Comparison of ENCODE assay signal across 13 mouse cellular contexts in genomic region chr6:86989576-86989975, GRCm38 (mm10). TPM values are rescaled to one million over a fixed set of nuclear protein-coding genes. Genes with fewer than 3 reads are reported as not detected.
DNase-seq lines count a peak whose midpoint lies in the region; ATAC-seq and TF ChIP-seq lines count a peak whose summit lies in the region.
"Had no signal": no experiment of that assay in that cellular context is flagged by ENCODE, and none has a peak within 500 bp of the region (broad histone marks: within the 10 kb centered on the region; RNA-seq: fewer than 3 reads in every experiment).

No protein-coding gene starts in this region.

- H3K9ac ChIP-seq in midbrain, postnatal 0 days (replicated peaks; ENCODE audit: low read length, poor library complexity, severe bottlenecking), result no peak overlapping the region
- H3K9ac ChIP-seq in heart, embryonic 15.5 days, result no peak overlapping the region
- H3K9ac ChIP-seq in forebrain, embryonic 13.5 days, result no peak overlapping the region
- H3K9ac ChIP-seq: liver, embryonic 13.5 days had no signal

- H3K36me3 ChIP-seq in midbrain, postnatal 0 days (ENCODE audit: insufficient read depth, low read length), result peaks cover 15% of the 10 kb centered on the region
- peaks cover 16% of the 10 kb centered on the region for H3K36me3 ChIP-seq in midbrain, embryonic 10.5 days
- no peaks in the 10 kb centered on the region; the same call in 1 of the 2 replicates for H3K36me3 ChIP-seq in heart, embryonic 15.5 days
- H3K36me3 ChIP-seq in forebrain, embryonic 13.5 days (ENCODE audit: poor library complexity, severe bottlenecking), result peaks cover 20% of the 10 kb centered on the region
- H3K36me3 ChIP-seq: liver, embryonic 13.5 days had no signal

- H3K27me3 ChIP-seq in midbrain, postnatal 0 days (ENCODE audit: insufficient read depth, low read length), result no peaks in the 10 kb centered on the region
- H3K27me3 ChIP-seq in midbrain, embryonic 10.5 days (ENCODE audit: low read depth, poor library complexity, severe bottlenecking), result no peaks in the 10 kb centered on the region
- H3K27me3 ChIP-seq in heart, embryonic 15.5 days, result no peaks in the 10 kb centered on the region
- no peaks in the 10 kb centered on the region for H3K27me3 ChIP-seq in forebrain, embryonic 13.5 days
- H3K27me3 ChIP-seq: liver, embryonic 13.5 days had no signal

- no peak overlapping the region for H3K4me3 ChIP-seq in midbrain, postnatal 0 days (ENCODE audit: low read depth, low read length)
- no peak overlapping the region for H3K4me3 ChIP-seq in midbrain, embryonic 10.5 days
- no peak overlapping the region for H3K4me3 ChIP-seq in heart, embryonic 15.5 days
- no peak overlapping the region for H3K4me3 ChIP-seq in forebrain, embryonic 13.5 days
- H3K4me3 ChIP-seq: liver, embryonic 13.5 days had no signal

- DNase-seq in cerebellum, postnatal 10 days, result peak; percentile 39 to 57
- DNase-seq in cerebellum, adult 11-12 months, result no peak
- DNase-seq in midbrain, postnatal 0 days (ENCODE audit: low spot score), result peak; percentile 33
- no peak for DNase-seq in midbrain, embryonic 10.5 days (ENCODE audit: low spot score)
- peak; percentile 76 for DNase-seq in testis, postnatal 10 days (ENCODE audit: low spot score)
- DNase-seq in embryo, embryonic 10.5 days (ENCODE audit: low spot score), result no peak
- DNase-seq: cerebellum, postnatal 36 days; liver, embryonic 13.5 days; spleen, adult 18-20 months had no signal

- no peak for TF ChIP-seq CTCF in midbrain, postnatal 0 days (IDR thresholded peaks at IDR 0.05)

- no peak overlapping the region for H3K4me2 ChIP-seq in midbrain, postnatal 0 days (ENCODE audit: low read depth, low read length, poor library complexity, severe bottlenecking)
- no peak overlapping the region for H3K4me2 ChIP-seq in heart, embryonic 15.5 days
- H3K4me2 ChIP-seq in forebrain, embryonic 13.5 days, result no peak overlapping the region
- H3K4me2 ChIP-seq: liver, embryonic 13.5 days had no signal

- H3K4me1 ChIP-seq in midbrain, postnatal 0 days (ENCODE audit: insufficient read depth, low read length), result no peaks in the 10 kb centered on the region
- no peaks in the 10 kb centered on the region for H3K4me1 ChIP-seq in midbrain, embryonic 10.5 days
- H3K4me1 ChIP-seq in heart, embryonic 15.5 days (replicated peaks), result peaks cover 41% of the 10 kb centered on the region
- H3K4me1 ChIP-seq in forebrain, embryonic 13.5 days, result 0 out of 2 replicates have a peak, but pooled peaks cover 3% of the 10 kb centered on the region
- H3K4me1 ChIP-seq: liver, embryonic 13.5 days had no signal

- H3K27ac ChIP-seq in midbrain, postnatal 0 days (ENCODE audit: low read depth, low read length), result no peak overlapping the region
- no peak overlapping the region for H3K27ac ChIP-seq in midbrain, embryonic 10.5 days (replicated peaks)
- peak overlapping the region; percentile 75 for H3K27ac ChIP-seq in heart, embryonic 15.5 days
- H3K27ac ChIP-seq in forebrain, embryonic 13.5 days, result no peak overlapping the region
- H3K27ac ChIP-seq: kidney, postnatal 0 days; liver, embryonic 13.5 days had no signal

- no peak for ATAC-seq in midbrain, postnatal 0 days (ENCODE audit: low FRiP score)
- ATAC-seq in heart, embryonic 15.5 days (replicated peaks; ENCODE audit: insufficient number of reproducible peaks, insufficient read depth, low FRiP score, low read depth), result peak; percentile 87
- no peak for ATAC-seq in forebrain, embryonic 13.5 days
- ATAC-seq: midbrain, embryonic 16.5 days had no signal

- H3K9me3 ChIP-seq in midbrain, postnatal 0 days (ENCODE audit: low read length), result no peaks in the 10 kb centered on the region
- H3K9me3 ChIP-seq in midbrain, embryonic 10.5 days (replicated peaks), result no peaks in the 10 kb centered on the region
- H3K9me3 ChIP-seq in heart, embryonic 15.5 days (replicated peaks), result no peaks in the 10 kb centered on the region
- H3K9me3 ChIP-seq in forebrain, embryonic 13.5 days (replicated peaks), result no peaks in the 10 kb centered on the region
- H3K9me3 ChIP-seq: liver, embryonic 13.5 days had no signal

- WGBS in midbrain, postnatal 0 days, result 86% methylated on average over 6 of the region's 6 CpGs
- WGBS in midbrain, embryonic 10.5 days, result 90% methylated on average over 6 of the region's 6 CpGs
- WGBS in heart, embryonic 15.5 days, result 47% methylated on average over 6 of the region's 6 CpGs
- WGBS in forebrain, embryonic 13.5 days, result 92% methylated on average over 6 of the region's 6 CpGs

RNA-seq across cellular contexts. Expression of gene Nfu1, which starts 19.5 kb away (rescaled TPM):
- 395 and 506 TPM in 2 replicates for total RNA-seq in midbrain, postnatal 0 days (2014; rRNA removed)
- 163 and 175 TPM in 2 replicates for polyA plus RNA-seq in midbrain, postnatal 0 days (2015; fragmentation: Nextera tagmentation; extraction: Ambion mirVana)
- polyA plus RNA-seq in midbrain, embryonic 10.5 days (2016; fragmentation: Nextera tagmentation; extraction: Ambion mirVana), result 88.3 and 93.9 TPM in 2 replicates
- 90.5 and 97.4 TPM in 2 replicates for polyA plus RNA-seq in heart, embryonic 15.5 days (2015; fragmentation: Nextera tagmentation; extraction: Ambion mirVana)
- polyA plus RNA-seq in forebrain, embryonic 13.5 days (2015; fragmentation: Nextera tagmentation; extraction: Ambion mirVana), result 91.9 and 99.1 TPM in 2 replicates

RNA-seq across cellular contexts. Expression of gene Gfpt1, which starts 53.1 kb away (rescaled TPM):
- total RNA-seq in midbrain, postnatal 0 days (2014; rRNA removed), result 43.7 and 62.3 TPM in 2 replicates
- polyA plus RNA-seq in midbrain, postnatal 0 days (2015; fragmentation: Nextera tagmentation; extraction: Ambion mirVana), result 19.3 and 21.4 TPM in 2 replicates
- 11.5 and 13.3 TPM in 2 replicates for polyA plus RNA-seq in midbrain, embryonic 10.5 days (2016; fragmentation: Nextera tagmentation; extraction: Ambion mirVana)
- polyA plus RNA-seq in heart, embryonic 15.5 days (2015; fragmentation: Nextera tagmentation; extraction: Ambion mirVana), result 8.6 and 9.7 TPM in 2 replicates
- polyA plus RNA-seq in forebrain, embryonic 13.5 days (2015; fragmentation: Nextera tagmentation; extraction: Ambion mirVana), result 17.3 and 17.9 TPM in 2 replicates

Comparison
In these comparisons a context has a peak if more than half of its experiments do, and no peak if none do; other contexts are left out.
1. DNase-seq: peak in cerebellum, postnatal 10 days (2 of 2), midbrain, postnatal 0 days (single experiment) and testis, postnatal 10 days (single experiment); none in cerebellum, adult 11-12 months (single experiment), midbrain, embryonic 10.5 days (single experiment) and embryo, embryonic 10.5 days (single experiment).